Mouse (Mus musculus): ENCODE results near the gene Fasn. TPM values are rescaled to one million over a fixed set of nuclear protein-coding genes. Genes with fewer than 3 reads are reported as not detected.

Gene Fasn
- total RNA-seq, 2 experiments from 2014 or later, result 48.6 to 49.9 TPM

DNA sequence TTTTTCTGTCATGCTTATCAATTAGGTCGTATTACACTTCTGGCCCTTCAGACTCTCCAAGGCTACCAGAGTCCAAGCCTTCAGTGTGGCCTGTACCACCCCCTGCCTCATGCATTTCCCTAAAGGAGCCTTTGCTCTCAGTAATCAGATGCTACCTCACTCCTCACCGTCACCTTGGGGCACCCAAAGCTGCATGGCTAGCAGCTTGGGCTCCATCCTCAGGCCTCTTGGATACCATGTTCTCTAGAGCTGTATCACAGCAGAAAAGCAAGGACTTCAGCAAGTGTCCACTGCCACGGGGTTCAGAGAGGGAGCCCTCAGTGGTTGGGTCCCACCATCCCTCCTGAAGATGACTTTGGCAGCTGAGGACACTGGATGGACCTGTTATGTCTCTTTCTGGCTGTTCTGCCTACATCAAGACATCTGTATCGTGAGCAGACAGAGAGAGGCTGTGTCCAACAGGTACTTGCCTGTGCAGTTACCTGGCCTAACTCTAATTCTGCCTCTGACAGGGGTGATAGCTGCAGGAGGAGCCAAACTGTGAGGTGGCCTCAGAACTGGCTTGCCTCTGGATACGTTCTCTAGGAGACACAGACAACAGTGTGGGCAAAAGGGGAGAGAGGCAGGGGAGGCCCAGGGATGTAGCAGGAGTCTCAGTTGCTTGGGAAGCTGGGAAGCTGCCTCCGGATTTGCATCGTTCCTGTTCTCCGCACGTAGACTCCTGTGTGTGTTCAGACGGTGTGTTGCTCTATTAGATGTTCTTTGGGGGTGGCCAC lies 5.6 kb upstream of the Fasn start:
- DNase-seq (ENCODE audit: low spot score in 2 of 2), result no peak

DNA sequence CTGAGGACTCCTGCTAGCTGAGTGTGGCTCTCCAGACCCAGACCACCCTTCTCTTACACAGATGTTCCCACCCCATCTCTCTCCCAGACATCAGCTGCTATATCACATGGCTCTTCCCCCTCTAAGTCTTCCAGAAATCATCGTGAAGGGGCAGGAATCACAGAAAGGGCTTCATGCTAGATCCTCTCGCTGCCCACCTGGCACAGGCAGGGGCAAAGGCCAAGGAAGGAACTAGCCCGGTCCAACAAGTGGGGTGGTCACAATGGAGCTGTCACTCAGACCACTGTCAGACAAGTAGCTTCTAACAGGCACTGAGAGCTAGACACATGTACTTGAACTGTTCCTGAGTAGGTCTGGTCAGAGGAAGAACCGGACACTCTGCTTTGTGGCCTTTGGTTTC lies 4.1 kb upstream of the Fasn start:
- no peak for DNase-seq (ENCODE audit: low spot score in 2 of 2)

DNA sequence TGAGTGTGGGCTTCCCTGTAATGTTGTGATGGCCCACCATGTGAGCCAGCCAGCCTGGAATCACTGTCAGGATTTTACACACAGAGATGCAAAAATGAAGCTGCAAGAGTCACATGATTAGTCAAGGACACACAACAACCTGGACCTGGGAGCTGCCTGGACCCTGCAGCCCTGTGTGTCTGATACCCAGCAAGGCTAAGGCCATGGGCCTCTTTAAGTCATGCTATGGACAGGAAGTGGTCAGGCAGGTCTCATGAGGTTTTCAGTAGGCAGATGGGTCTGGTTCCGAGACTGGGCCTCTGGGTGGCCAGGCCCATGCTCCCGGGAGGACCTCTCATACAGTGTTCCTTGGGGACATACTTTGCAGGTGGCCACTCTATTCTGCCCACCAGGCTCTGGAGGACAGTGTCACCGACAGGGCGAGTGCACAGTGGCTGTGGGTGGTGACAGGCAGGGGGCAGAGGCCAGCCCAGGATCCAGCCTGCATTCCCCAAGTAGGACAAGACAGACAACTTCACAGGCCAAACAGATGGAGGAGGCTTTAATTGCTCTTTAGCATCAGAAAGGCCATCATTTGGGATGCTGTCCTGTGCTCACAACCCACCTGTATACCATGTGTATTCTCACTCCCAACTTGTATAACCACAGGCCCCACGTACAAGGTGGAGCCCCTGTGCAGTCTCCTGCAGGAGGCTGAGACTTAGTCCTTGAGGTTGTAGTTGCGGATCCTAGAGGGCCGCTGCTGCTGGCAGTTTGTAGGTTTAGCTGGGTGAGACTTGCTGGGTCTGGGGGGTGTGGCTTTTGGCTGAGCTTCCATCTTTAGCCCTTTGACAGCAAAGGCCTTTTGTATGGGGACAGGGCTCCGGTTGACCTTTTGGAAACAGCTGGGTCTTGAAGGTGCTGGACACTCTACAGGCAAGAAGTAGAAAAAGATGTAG lies 1.9 kb upstream of the Fasn start:
- no peak for DNase-seq (ENCODE audit: low spot score in 2 of 2)

DNA sequence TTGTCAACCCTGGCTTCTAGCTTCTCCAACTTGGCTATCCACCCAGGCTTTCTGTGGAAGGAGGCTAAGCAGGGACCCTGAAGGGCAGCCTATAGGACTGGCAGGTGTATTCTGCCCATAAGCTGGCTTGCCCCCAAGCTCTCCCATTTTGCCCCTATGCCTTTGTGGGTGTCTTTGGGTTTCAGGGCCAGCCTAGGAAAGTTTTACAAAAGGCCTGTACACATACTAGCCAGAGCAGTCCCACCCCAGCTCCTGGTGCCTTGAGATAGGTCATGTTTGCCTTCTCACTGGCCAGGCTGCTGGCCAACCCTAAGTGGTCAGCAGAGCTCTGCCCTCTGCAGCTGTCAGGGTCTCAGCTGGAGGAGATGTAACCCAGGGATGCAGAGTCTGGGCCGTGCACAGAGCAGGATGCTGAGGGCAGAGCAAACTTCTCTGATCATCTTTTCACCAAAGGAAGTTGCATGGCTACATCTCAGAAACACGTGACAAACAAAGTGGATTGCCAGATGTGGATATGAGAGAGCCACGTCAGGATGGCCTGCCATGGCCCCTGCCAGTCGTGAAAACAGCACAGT lies 1.0 kb upstream of the Fasn start:
- no peak for DNase-seq (ENCODE audit: low spot score in 2 of 2)

DNA sequence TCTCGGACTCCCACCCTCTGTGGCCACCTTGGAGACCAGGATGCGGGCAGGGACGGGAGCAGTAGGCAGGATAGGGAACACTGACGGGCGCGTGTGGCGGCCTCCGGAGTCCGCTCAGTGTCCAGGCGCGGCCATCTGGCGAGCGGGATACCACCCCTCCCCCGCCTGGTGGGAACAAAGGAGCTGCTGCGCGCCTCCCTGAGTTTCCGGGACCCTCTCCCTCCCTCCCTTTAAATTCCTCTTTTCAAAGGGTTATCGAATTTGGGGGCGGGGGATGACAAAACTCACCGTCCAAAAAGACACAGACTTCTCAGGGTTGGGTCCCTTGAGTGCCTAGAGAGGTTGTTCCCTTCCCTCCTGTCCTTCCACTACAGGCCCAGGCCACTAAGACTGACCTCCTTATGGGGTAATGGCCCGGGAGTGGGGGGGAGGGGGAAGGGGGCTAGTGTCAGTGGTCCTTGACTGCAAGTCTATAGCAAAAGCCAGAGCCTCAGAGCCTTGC lies 491 bp upstream of the Fasn start:
- no peak for DNase-seq (ENCODE audit: low spot score in 2 of 2)

DNA sequence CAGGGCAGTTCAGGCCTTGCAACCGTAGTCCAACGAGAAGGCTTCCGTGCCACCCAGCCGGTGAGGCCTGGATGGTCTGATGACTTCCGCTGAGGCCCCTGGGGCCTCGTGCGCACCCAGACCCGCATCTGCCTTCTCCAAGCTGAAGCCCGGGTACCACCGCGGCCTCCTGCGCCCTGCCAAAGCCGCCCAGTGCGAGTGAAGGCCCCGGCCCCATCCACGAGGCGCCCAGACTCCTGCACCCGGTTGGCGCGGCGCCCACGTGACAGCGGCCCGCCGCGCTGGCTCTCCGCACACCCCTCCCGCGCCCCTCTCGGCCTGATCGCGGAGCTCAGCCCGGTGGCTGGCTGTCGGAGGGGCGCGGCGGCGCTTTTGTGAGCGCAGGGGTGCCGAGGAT lies 798 bp downstream of the Fasn start:
- DNase-seq (ENCODE audit: low spot score in 2 of 2), result no peak

DNA sequence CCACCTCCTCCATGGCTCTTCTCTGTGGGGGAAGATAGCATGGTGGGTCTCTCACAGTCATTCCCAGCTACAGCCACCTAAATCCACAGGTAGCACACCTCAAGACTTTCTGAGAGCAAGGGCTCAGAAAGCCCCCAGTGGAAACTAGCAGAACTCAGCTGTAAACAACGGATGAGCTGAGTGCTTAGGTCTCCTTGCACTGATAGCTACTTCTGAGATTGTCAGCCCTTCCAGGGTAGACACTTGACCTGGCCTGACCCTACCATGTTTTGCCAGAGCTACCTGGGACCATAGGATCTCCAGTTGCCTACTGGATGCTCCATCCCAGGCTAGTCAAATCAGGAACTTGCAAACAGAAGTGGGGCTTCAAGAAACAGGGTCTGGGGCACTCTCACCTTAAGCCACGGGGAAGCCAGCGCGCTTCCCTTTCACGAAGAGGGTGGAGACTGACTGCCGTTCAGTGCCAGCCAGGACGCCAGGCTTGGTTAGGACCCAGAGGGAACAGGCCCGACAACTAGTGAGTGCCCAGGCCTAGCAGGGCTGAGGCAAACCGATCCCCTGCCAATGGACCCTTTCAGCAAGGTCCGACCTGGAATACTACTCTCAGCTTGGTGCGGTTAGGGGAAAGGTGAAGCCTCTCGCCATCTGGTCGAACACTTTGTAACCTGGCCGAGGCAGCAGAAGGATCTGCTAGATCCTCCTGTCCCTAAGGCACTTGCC lies 1.4 kb downstream of the Fasn start:
- DNase-seq (ENCODE audit: low spot score in 2 of 2), result no peak

DNA sequence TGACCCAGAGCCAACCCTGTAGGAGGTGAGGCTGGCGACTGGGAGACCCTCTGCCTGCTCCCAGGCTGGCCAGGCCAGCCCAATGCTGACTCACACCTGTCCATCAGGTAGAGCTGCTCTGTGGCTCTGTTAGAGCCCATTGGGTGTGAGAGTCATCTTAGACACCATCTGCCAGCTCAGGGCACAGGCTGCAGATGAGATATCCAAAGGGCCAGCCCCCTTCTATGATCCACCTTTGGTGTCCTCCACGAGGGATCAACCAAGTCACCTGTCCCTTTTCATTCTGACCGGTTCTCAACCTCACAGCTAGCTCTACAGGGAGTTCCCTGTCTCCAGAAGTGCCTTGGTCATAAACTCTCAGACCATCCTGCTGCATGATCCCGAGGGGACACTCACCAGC lies 2.0 kb downstream of the Fasn start:
- DNase-seq (ENCODE audit: low spot score in 2 of 2), result no peak

DNA sequence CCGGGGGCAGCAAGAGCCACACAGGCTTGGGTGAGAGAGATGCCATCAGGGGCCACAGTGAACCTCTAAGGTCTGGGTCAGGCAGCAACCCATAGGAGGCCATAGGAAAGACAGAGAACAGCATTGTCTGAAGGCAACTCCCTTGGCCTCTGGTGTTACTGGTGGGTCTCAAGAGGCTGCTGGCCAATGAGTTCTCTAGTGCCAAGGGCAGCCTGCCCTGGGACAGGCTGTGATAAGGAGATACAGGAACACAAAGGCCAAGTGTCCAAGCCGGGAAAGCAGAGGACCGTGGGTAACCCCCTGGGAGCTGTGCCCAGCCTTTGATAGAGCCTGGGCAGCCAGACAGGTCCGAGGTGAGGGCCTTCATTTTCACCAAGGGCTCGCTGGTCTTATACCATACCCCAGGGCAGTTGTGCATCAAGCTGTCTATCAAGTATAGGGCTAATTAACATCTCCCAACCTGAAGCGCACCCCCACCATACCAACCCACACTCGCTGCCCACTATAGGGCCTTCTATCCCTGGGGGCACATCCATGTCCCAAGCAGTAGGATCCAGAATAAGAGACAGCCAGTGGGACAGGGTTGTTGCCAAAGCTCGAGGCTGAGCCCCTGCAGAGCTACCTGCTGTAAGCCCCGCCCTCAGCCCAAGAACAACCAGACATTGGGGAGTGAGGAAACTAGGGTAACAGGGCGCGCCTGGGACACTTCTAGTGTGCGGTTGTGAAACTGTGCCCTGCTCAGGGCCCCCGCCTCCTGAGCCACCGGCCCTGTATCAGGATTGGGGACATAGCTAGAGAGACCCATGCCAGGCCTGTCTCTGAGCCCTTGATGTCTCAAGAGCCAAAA lies 3.0 kb downstream of the Fasn start:
- no peak for DNase-seq (ENCODE audit: low spot score in 2 of 2)

DNA sequence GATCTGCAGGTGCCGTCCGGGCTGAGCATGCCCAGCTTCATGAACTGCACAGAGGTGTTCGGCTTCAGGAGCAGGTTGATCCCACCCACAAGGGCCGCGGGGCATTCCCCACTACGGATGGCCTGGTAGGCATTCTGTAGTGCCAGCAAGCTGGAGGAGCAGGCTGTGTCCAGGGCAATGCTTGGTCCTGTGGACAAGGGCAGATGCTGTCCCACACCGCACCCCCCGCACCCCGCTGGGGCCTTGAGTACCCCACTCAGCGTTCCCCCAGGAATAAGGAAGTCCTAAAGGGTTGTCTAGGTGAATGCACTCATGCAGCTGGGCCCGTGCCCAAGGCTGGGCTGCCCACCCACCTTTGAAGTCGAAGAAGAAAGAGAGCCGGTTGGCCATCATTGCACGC lies 3.8 kb downstream of the Fasn start:
- DNase-seq (ENCODE audit: low spot score in 2 of 2), result peak in 1 of 2 experiments; percentile 14

DNA sequence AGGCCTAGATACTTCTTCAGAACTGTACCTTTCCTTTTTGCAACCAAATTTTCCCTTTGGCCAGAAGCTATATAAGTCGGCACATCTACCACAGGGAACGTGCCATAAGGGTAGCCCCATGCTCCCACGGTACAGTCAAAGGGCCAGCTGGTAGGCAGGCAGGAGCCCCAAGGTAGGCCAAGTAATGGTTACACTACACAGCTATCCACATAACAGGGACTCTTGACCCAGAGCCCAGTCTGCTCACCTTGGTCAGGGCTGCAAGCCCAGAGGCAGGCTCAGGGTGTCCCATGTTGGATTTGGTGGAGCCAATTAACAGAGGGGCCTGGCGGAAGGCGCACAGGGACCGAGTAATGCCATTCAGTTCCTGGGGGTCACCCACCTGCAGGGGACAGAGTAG lies 4.8 kb downstream of the Fasn start:
- DNase-seq (ENCODE audit: low spot score in 2 of 2), result peak in 1 of 2 experiments; percentile 8

DNA sequence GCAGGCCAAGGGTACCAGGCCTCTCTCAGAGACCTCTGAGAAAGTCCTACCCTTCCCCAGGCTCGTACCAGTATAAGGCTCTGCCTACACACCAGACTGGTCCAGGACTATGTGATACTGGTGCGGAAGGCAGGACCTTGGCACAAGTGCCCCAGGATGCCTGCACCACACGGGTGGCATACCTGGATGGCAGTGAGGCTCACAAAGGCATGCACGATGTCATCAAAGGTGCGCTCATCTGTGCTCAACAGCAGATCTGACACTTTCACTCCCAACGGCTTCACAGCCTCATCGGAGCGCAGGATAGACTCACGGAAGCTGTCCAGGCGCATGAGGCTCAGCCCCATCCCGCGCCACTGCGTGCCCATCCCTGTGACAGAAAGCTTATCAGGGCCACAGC lies 6.1 kb downstream of the Fasn start:
- no peak for DNase-seq (ENCODE audit: low spot score in 2 of 2)

DNA sequence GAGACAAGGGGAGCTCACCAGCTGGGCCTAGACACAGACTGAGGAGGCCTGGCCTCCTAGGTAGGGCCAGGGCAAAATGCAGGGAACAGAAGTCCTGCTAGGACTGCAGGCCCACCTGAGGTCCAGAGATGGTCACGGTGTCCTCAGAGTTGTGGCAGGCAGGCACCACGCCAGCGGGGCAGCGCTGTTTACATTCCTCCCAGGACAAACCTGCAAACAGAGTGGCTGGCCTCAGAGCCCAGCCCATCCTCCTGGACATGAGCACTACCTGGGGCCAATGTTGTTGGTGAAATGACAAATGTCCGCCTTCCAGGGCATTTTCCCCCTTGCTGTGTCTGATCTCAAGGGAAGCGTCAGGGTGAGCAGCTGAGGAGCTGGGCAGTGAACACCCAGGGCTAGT lies 7.0 kb downstream of the Fasn start:
- no peak for DNase-seq (ENCODE audit: low spot score in 2 of 2)

DNA sequence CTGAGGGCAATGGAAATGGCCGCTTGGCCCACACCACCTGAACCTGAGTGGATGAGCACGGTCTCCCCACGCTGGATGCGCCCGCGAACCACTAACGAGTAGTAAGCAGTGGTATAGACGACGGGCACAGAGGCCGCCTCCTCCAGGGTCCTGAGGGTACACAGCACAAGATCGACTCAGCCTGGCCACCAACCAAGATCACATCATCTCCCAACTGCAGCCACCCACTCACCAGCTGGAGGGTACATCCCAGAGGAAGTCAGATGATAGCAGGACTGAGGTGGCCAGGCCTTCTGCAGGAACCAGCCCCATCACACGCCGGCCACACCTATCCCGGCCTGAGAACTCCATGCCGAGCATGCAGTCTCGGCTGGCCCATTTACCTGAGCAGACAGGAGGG lies 12.3 kb downstream of the Fasn start:
- no peak for DNase-seq (ENCODE audit: low spot score in 2 of 2)

DNA sequence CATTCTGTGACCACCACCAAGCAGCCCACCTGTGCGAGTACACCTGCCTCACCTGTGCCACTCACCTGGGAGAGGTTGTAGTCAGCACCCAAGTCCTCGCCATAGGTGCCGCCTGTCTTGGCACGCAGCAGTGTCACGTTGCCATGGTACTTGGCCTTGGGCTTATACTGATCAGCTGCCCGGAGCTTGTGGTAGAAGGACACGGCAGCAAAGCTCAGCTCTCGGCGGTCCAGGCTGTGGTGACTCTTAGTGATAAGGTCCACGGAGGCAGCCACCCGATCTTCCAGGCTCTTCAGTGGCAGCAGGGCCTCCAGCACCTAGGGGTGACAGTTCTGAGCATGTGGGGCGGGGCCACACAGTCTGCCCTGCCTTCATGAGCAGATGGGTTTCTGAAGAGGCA lies 16.3 kb downstream of the Fasn start:
- DNase-seq (ENCODE audit: low spot score in 2 of 2), result no peak

DNA sequence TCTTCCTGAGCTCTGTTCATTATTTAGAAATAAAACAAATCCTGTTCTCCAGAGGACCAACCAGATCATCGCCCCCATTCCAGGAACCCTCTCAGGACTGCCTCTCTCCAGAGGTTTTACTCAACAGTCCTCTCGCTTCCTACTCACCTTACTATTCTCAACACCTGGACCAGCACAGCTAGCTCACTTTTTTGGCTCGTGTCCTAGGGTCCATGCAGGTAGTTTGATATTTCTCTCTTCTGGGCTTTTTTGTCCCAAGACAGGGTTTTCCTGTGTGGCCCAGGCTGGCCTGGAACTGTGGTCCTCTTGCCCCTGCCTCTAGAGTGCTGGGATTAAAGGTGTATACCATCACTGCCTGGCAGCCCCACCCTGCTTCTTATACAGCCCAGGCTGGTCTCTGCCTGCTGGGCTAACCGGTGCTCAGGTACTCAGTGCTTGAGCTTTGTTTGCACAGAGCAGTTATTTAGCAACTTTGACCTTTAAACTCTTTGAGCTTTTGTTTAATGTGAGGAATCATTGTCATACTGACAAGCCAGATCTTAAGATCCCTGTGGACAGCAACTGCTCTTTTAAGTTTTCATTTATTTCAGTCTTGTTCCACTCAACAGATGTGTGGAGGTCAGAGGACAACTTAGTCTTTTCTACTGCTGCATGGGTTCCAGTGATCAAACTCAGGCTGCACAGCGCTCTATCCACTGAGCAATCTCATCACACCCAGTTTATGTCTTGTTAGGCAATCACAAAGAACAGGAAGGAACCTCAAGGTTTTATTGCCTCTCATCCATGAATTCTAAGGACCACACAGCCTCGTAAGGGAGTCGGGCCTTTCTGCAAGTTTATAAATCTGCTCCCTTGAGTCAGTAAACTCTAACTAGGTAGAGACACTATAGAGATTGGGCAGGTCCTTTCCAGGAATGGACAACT lies 18.7 kb downstream of the Fasn start:
- DNase-seq (ENCODE audit: low spot score in 2 of 2), result no peak

DNA sequence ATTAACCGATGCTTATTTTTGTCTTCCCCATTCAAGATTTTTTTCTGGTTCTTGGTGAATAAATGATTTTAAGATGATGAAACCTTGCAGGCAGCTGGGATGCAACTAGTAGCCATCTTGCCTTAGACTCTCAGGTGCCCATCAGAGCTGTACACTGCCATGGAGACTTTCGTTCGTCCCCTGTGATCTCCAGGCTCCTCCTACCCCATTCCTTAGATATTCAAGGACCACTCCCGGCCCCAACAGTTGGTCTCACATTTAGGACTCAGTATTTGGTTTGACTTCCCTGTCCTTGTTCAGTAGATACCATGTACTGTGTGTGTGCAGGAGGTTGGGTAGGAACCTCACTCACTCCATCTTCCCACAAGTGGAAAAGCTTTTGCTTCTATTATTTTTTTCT lies 19.6 kb downstream of the Fasn start:
- DNase-seq (ENCODE audit: low spot score in 2 of 2), result no peak

DNA sequence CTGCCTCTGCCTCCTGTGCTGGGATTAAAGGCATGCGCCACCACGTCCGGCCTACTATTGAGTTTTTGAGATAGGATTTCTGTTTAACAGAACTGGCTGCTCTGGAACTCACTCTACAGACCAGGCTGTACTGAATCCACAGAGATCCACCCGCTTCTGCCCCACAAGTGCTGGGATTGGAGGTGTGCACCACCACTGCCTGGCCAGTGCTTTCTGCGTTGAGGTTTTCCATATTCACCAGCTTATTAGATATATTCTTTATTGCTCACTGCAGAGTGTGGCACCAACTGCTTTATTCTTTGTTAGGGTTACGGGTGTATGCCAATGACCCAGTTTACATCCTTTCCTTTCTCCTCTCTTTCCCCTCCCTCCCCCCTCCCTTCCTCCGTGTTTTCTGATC lies 20.1 kb downstream of the Fasn start:
- no peak for DNase-seq (ENCODE audit: low spot score in 2 of 2)
